Mouse (Mus musculus): ENCODE results near the gene Adora3. TPM values are rescaled to one million over a fixed set of nuclear protein-coding genes. Genes with fewer than 3 reads are reported as not detected.

The Adora3 gene
- polyA plus RNA-seq, 1 experiment from 2014 or later: 0.10 TPM

DNA sequence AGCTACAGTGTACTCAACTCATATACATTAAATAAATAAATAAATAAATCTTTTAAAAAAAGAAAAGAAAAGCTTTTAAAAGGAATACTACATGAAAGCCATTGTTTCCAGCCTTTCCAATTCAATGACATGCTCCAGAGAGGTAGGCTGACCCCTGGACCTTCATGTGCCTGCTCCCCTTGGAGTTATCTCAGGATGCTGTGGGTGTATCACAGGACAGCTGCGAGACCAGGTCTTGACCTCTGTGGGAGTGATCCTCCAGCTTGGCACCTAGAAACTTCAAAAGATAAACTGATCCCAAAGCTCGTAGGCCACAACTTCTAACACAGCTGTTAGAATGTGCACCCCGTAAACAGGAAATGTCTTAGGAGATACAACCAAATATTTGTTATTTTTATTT, 32.0 kb upstream of the Adora3 start:
- H3K27ac ChIP-seq (ENCODE audit: low read depth, low read length): no peak overlapping the region
- peaks cover 9% of the 10 kb centered on the region; the same call in 1 of the 2 replicates for H3K27me3 ChIP-seq (ENCODE audit: control insufficient read depth, insufficient read depth, low read length)
- no peaks in the 10 kb centered on the region for H3K9me3 ChIP-seq (replicated peaks; ENCODE audit: control insufficient read depth, low read length)
- no peak for ATAC-seq (replicated peaks; ENCODE audit: insufficient number of reproducible peaks, low FRiP score, low TSS enrichment)
- H3K9ac ChIP-seq (ENCODE audit: low read depth, low read length): no peak overlapping the region
- WGBS (ENCODE audit: insufficient replicate concordance): 68% methylated on average over 3 of the region's 3 CpGs
- H3K4me1 ChIP-seq (ENCODE audit: control insufficient read depth, insufficient read depth, low read length): no peaks in the 10 kb centered on the region
- no peak overlapping the region for H3K4me2 ChIP-seq
- H3K4me3 ChIP-seq (ENCODE audit: low read depth, low read length): no peak overlapping the region
- no peaks in the 10 kb centered on the region for H3K36me3 ChIP-seq (ENCODE audit: control insufficient read depth, insufficient read depth, low read length)

GRCm38 (mm10) chr3:105839836-105840235, 30.8 kb upstream of the Adora3 start:
- Histone ChIP-seq H3K27me3 (ENCODE audit: control insufficient read depth, insufficient read depth, low read length) (peaks cover 9% of the 10 kb centered on the region; the same call in 1 of the 2 replicates), H3K4me2 (no peak overlapping the region), H3K27ac (ENCODE audit: low read depth, low read length) (no peak overlapping the region), H3K36me3 (ENCODE audit: control insufficient read depth, insufficient read depth, low read length) (no peaks in the 10 kb centered on the region), H3K4me1 (ENCODE audit: control insufficient read depth, insufficient read depth, low read length) (no peaks in the 10 kb centered on the region), H3K9ac (ENCODE audit: low read depth, low read length) (no peak overlapping the region), H3K4me3 (ENCODE audit: low read depth, low read length) (no peak overlapping the region), H3K9me3 (replicated peaks; ENCODE audit: control insufficient read depth, low read length) (no peaks in the 10 kb centered on the region)
- no peak for ATAC-seq (replicated peaks; ENCODE audit: insufficient number of reproducible peaks, low FRiP score, low TSS enrichment)
- WGBS (ENCODE audit: insufficient replicate concordance): 77% methylated on average over 4 of the region's 4 CpGs

DNA sequence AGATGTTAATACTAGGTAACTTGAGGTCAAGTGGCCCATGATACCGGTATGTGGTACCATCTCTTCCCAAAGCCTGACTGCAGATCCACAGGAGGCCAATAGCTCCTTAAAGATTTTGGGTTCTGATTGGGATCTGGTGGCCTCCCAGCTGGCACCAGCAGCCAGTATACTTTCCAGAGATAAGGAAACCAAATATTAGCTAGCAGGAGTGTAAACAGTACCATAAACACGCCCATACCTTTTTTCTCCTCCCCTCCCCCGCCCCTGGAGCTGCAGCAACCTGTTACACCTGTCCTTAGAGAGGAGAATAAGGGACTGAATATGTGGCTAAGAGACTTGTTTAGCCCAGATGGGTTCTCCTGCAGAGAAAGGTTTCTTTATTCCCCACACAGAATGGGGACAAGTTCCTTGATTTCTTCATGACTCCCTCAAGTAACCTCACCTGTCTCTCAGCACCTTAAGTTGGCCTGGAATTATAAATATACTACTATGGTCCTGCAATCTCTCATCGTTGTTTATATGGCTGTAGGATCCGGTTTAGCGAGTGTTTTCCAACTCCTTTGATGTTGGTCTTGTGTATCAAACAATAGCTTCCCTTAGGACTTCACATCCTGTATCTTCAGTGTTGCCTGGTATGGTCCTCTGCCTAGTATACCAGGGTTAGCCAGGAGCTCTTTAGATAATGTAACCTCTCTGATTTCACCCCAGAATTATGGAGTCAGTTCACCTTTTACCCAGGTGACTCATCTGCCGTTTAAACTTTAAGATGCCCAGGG, 24.2 kb upstream of the Adora3 start:
- Histone ChIP-seq H3K27ac (ENCODE audit: low read depth, low read length) (no peak overlapping the region), H3K27me3 (ENCODE audit: control insufficient read depth, insufficient read depth, low read length) (peaks cover 15% of the 10 kb centered on the region), H3K9ac (ENCODE audit: low read depth, low read length) (no peak overlapping the region), H3K4me3 (ENCODE audit: low read depth, low read length) (no peak overlapping the region), H3K4me2 (no peak overlapping the region), H3K9me3 (replicated peaks; ENCODE audit: control insufficient read depth, low read length) (no peaks in the 10 kb centered on the region), H3K36me3 (ENCODE audit: control insufficient read depth, insufficient read depth, low read length) (no peaks in the 10 kb centered on the region), H3K4me1 (ENCODE audit: control insufficient read depth, insufficient read depth, low read length) (no peaks in the 10 kb centered on the region)
- no peak for ATAC-seq (replicated peaks; ENCODE audit: insufficient number of reproducible peaks, low FRiP score, low TSS enrichment)
- WGBS (ENCODE audit: insufficient replicate concordance): 58% methylated on average over 7 of the region's 7 CpGs

DNA sequence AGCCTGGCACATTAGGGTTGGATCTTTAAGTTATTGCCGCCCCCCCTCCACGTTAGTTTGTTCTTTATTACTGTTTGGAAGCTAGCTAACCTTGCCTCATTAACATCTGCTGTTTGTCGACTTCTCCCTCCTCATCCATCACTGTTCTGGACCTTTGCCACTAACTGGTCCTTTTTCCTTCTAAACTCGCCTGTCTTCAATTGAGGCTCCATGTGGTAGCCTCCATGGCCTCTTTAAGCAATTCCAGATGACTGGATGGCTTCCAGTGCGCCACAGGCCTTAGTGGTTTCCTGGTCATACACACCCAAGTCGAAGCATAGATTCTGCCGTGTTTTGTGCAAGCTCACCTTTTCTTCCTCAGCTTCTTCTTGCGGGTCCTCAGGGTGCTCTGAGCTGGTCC, 16.9 kb upstream of the Adora3 start:
- Histone ChIP-seq H3K4me1 (ENCODE audit: control insufficient read depth, insufficient read depth, low read length) (no peaks in the 10 kb centered on the region), H3K4me3 (ENCODE audit: low read depth, low read length) (no peak overlapping the region), H3K27me3 (ENCODE audit: control insufficient read depth, insufficient read depth, low read length) (no peaks in the 10 kb centered on the region), H3K4me2 (no peak overlapping the region), H3K9me3 (replicated peaks; ENCODE audit: control insufficient read depth, low read length) (no peaks in the 10 kb centered on the region), H3K36me3 (ENCODE audit: control insufficient read depth, insufficient read depth, low read length) (no peaks in the 10 kb centered on the region), H3K9ac (ENCODE audit: low read depth, low read length) (no peak overlapping the region), H3K27ac (ENCODE audit: low read depth, low read length) (no peak overlapping the region)
- ATAC-seq (replicated peaks; ENCODE audit: insufficient number of reproducible peaks, low FRiP score, low TSS enrichment): no peak
- 66% methylated on average over 8 of the region's 8 CpGs for WGBS (ENCODE audit: insufficient replicate concordance)

DNA sequence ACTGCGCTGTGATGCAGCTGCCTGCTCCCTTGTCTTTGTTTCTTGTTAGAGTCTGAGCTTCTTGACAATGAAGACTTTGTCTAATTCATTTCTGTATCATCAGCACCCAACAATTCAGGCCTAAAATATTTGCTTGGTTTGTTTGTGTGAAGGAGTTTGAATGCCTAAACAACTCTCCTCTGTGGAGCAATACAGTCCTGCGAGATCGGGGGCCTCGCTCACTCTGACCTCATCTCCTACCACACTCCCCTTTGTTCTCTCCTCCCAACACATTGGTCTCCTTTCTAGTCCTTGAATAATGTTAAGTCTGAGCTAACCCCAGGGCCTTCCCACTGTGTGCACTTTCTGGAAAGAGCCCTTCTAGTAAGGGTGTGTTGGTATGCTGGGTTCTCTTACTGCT, 15.9 kb upstream of the Adora3 start:
- Histone ChIP-seq H3K27ac (ENCODE audit: low read depth, low read length) (no peak overlapping the region), H3K9ac (ENCODE audit: low read depth, low read length) (no peak overlapping the region), H3K4me2 (no peak overlapping the region), H3K27me3 (ENCODE audit: control insufficient read depth, insufficient read depth, low read length) (no peaks in the 10 kb centered on the region), H3K4me1 (ENCODE audit: control insufficient read depth, insufficient read depth, low read length) (no peaks in the 10 kb centered on the region), H3K4me3 (ENCODE audit: low read depth, low read length) (no peak overlapping the region), H3K9me3 (replicated peaks; ENCODE audit: control insufficient read depth, low read length) (no peaks in the 10 kb centered on the region), H3K36me3 (ENCODE audit: control insufficient read depth, insufficient read depth, low read length) (no peaks in the 10 kb centered on the region)
- ATAC-seq (replicated peaks; ENCODE audit: insufficient number of reproducible peaks, low FRiP score, low TSS enrichment): no peak
- WGBS (ENCODE audit: insufficient replicate concordance): 76% methylated on average over 4 of the region's 4 CpGs

- H3K9ac ChIP-seq (ENCODE audit: low read depth, low read length): no peak overlapping the region
- ATAC-seq (replicated peaks; ENCODE audit: insufficient number of reproducible peaks, low FRiP score, low TSS enrichment): no peak
- H3K4me2 ChIP-seq: no peak overlapping the region
- H3K36me3 ChIP-seq (ENCODE audit: control insufficient read depth, insufficient read depth, low read length): no peaks in the 10 kb centered on the region
- no peaks in the 10 kb centered on the region for H3K9me3 ChIP-seq (replicated peaks; ENCODE audit: control insufficient read depth, low read length)
- WGBS (ENCODE audit: insufficient replicate concordance): 65% methylated on average over 5 of the region's 5 CpGs
- no peaks in the 10 kb centered on the region for H3K27me3 ChIP-seq (ENCODE audit: control insufficient read depth, insufficient read depth, low read length)
- no peaks in the 10 kb centered on the region for H3K4me1 ChIP-seq (ENCODE audit: control insufficient read depth, insufficient read depth, low read length)
- H3K4me3 ChIP-seq (ENCODE audit: low read depth, low read length): no peak overlapping the region
- H3K27ac ChIP-seq (ENCODE audit: low read depth, low read length): no peak overlapping the region
Measured at GRCm38 (mm10) chr3:105857513-105857912, 13.1 kb upstream of the Adora3 start.

- no peak overlapping the region for H3K4me2 ChIP-seq
- no peaks in the 10 kb centered on the region for H3K4me1 ChIP-seq (ENCODE audit: control insufficient read depth, insufficient read depth, low read length)
- ATAC-seq (replicated peaks; ENCODE audit: insufficient number of reproducible peaks, low FRiP score, low TSS enrichment): no peak
- 52% methylated on average over 7 of the region's 7 CpGs for WGBS (ENCODE audit: insufficient replicate concordance)
- no peak overlapping the region for H3K4me3 ChIP-seq (ENCODE audit: low read depth, low read length)
- H3K9me3 ChIP-seq (replicated peaks; ENCODE audit: control insufficient read depth, low read length): no peaks in the 10 kb centered on the region
- H3K36me3 ChIP-seq (ENCODE audit: control insufficient read depth, insufficient read depth, low read length): no peaks in the 10 kb centered on the region
- no peak overlapping the region for H3K9ac ChIP-seq (ENCODE audit: low read depth, low read length)
- H3K27me3 ChIP-seq (ENCODE audit: control insufficient read depth, insufficient read depth, low read length): no peaks in the 10 kb centered on the region
- no peak overlapping the region for H3K27ac ChIP-seq (ENCODE audit: low read depth, low read length)
Measured at GRCm38 (mm10) chr3:105861747-105862366, 8.8 kb upstream of the Adora3 start.

DNA sequence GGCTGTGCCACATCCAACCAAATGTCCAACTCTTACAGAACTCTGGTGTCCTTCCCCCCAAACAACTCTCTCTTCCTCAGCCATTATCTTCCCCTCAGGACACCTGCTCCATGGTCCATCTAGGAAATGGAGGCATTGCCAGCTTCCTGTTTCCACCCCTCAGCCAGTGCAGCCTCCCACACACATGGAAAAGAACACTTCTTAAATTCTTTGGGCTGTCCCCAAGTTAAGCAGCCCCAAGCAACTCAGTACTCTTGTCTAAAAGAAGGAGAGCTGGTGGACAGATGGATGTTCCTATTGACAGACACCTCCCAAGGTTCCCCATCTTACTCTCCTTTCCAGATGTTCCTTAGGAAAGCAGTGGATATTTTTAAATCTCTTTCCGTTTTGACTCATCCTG, 6.5 kb upstream of the Adora3 start:
- Histone ChIP-seq H3K27ac (ENCODE audit: low read depth, low read length) (no peak overlapping the region), H3K36me3 (ENCODE audit: control insufficient read depth, insufficient read depth, low read length) (no peaks in the 10 kb centered on the region), H3K9me3 (replicated peaks; ENCODE audit: control insufficient read depth, low read length) (no peaks in the 10 kb centered on the region), H3K4me2 (no peak overlapping the region), H3K4me1 (ENCODE audit: control insufficient read depth, insufficient read depth, low read length) (peaks cover 4% of the 10 kb centered on the region; the same call in 1 of the 2 replicates), H3K27me3 (ENCODE audit: control insufficient read depth, insufficient read depth, low read length) (no peaks in the 10 kb centered on the region), H3K4me3 (ENCODE audit: low read depth, low read length) (no peak overlapping the region), H3K9ac (ENCODE audit: low read depth, low read length) (no peak overlapping the region)
- no peak for ATAC-seq (replicated peaks; ENCODE audit: insufficient number of reproducible peaks, low FRiP score, low TSS enrichment)
- WGBS (ENCODE audit: insufficient replicate concordance): 76% methylated on average over 1 of the region's 1 CpGs

DNA sequence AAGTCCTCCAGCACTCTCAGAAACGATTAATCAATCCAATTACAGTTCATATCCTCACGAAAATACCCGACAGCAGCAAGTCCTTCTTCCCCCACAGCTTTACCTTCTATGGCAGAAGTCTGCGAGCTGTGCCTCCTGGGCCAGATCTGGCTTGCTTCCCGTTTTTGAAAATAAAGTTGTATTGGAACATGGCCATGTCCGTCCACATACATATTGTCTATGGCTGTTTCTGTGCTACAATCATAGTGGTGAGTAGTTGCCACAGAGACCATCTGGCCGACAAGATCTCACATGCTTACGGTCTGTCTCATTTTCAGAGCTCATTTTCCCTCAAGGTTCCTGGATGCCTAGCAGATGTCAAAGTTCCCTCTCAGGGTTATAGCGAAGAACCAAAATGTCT, 5.5 kb upstream of the Adora3 start:
- Histone ChIP-seq H3K9ac (ENCODE audit: low read depth, low read length) (no peak overlapping the region), H3K4me1 (ENCODE audit: control insufficient read depth, insufficient read depth, low read length) (peaks cover 4% of the 10 kb centered on the region; the same call in 1 of the 2 replicates), H3K36me3 (ENCODE audit: control insufficient read depth, insufficient read depth, low read length) (no peaks in the 10 kb centered on the region), H3K27me3 (ENCODE audit: control insufficient read depth, insufficient read depth, low read length) (no peaks in the 10 kb centered on the region), H3K4me2 (no peak overlapping the region), H3K27ac (ENCODE audit: low read depth, low read length) (no peak overlapping the region), H3K9me3 (replicated peaks; ENCODE audit: control insufficient read depth, low read length) (no peaks in the 10 kb centered on the region), H3K4me3 (ENCODE audit: low read depth, low read length) (no peak overlapping the region)
- ATAC-seq (replicated peaks; ENCODE audit: insufficient number of reproducible peaks, low FRiP score, low TSS enrichment): no peak
- 80% methylated on average over 9 of the region's 9 CpGs for WGBS (ENCODE audit: insufficient replicate concordance)

Data from heart, embryonic 11.5 days (tissue).